Mouse (Mus musculus) stomach, embryonic 15.5 days (tissue): ENCODE measurements around the gene Gm20441. TPM values are rescaled to one million over a fixed set of nuclear protein-coding genes. Genes with fewer than 3 reads are reported as not detected.

Experiments used
- ATAC-seq: fragments of 200-750 bp; cut with Nextera tagmentation; 2 replicates; pipeline ENCODE4 v1.8.0; 2017; ENCODE audit warnings: low read depth, moderate number of reproducible peaks, moderate TSS enrichment; ENCODE audit not compliant: insufficient read depth, low FRiP score
- H3K27ac ChIP-seq: fragments of 300-500 bp; sonication (generic); 2 replicates; pipeline ENCODE4 v1.5.1; 2015; ENCODE audit warnings: mild to moderate bottlenecking, inconsistent platforms
- H3K27me3 ChIP-seq: fragments of 300-500 bp; sonication (generic); replicated peaks from 2 replicates; pipeline ENCODE4 v1.6.1; 2015; ENCODE audit warnings: inconsistent platforms
- H3K36me3 ChIP-seq: fragments of 300-500 bp; sonication (generic); 2 replicates; pipeline ENCODE4 v1.6.1; 2015; ENCODE audit warnings: inconsistent platforms
- H3K4me1 ChIP-seq: fragments of 300-500 bp; sonication (generic); 2 replicates; pipeline ENCODE4 v1.6.1; 2015; ENCODE audit warnings: inconsistent platforms
- H3K4me2 ChIP-seq: fragments of 300-500 bp; sonication (generic); 2 replicates; pipeline ENCODE4 v1.6.1; 2015; ENCODE audit warnings: mild to moderate bottlenecking, inconsistent platforms
- H3K4me3 ChIP-seq: fragments of 300-500 bp; sonication (generic); replicated peaks from 2 replicates; pipeline ENCODE4 v1.5.1; 2015; ENCODE audit warnings: inconsistent platforms
- H3K9ac ChIP-seq: fragments of 300-500 bp; sonication (generic); 2 replicates; pipeline ENCODE4 v1.6.1; 2015; ENCODE audit warnings: inconsistent platforms
- H3K9me3 ChIP-seq: fragments of 300-500 bp; sonication (generic); 2 replicates; pipeline ENCODE4 v1.6.1; 2016; ENCODE audit warnings: inconsistent platforms
- WGBS: fragments of 180-500 bp; shearing (Covaris S2); methylation state at CpG from one replicate; pipeline ENCODE4 v1.1.7; 2015; 5-methylcytosine and 5-hydroxymethylcytosine counted together
- polyA plus RNA-seq: library from polyadenylated mRNA; unstranded; fragments of >200 nt; fragmentation: Nextera tagmentation; extraction: Ambion mirVana; gene quantifications from 2 replicates; pipeline ENCODE4 v1.2.1, GENCODE M21; 2015

Gene Gm20441
- polyA plus RNA-seq, 1 experiment from 2014 or later: 0.37 TPM

GRCm38 (mm10) chr10:75798176-75798696, 17.5 kb upstream of the Gm20441 start, which contains the start of gene Gstt1:
Gene Gstt1, minus strand, starts transcription at chr10:75798584.
- 0 out of 2 replicates have a peak within 1 kb of the TSS, but pooled peaks have one; percentile 21 for H3K9ac ChIP-seq
- no peak within 1 kb of the TSS for H3K27ac ChIP-seq
- no peaks in the 10 kb centered on the region for H3K27me3 ChIP-seq
- WGBS: 2% methylated on average over 18 of the region's 18 CpGs
- H3K9me3 ChIP-seq: no peaks in the 10 kb centered on the region
- H3K4me3 ChIP-seq: peak within 1 kb of the TSS; percentile 46
- peak within 1 kb of the TSS; percentile 86 for H3K4me2 ChIP-seq
- no peaks in the 10 kb centered on the region for H3K36me3 ChIP-seq
- peaks cover 10% of the 10 kb centered on the region; the same call in 1 of the 2 replicates for H3K4me1 ChIP-seq
- ATAC-seq: peak; percentile 27; the same call in 1 of the 2 replicates

- no peak overlapping the region for H3K27ac ChIP-seq
- 1% methylated on average over 12 of the region's 12 CpGs for WGBS
- no peaks in the 10 kb centered on the region for H3K27me3 ChIP-seq
- H3K9me3 ChIP-seq: no peaks in the 10 kb centered on the region
- 0 out of 2 replicates have a peak overlapping the region, but pooled peaks have one; percentile 21 for H3K9ac ChIP-seq
- peak; percentile 41; the same call in 1 of the 2 replicates for ATAC-seq
- H3K4me2 ChIP-seq: peak overlapping the region; percentile 86
- H3K4me1 ChIP-seq: peaks cover 10% of the 10 kb centered on the region; the same call in 1 of the 2 replicates
- no peaks in the 10 kb centered on the region for H3K36me3 ChIP-seq
- peak overlapping the region; percentile 46 for H3K4me3 ChIP-seq
These were observed 16.9 kb upstream of the Gm20441 start for GRCm38 (mm10) chr10:75797619-75798175.

- WGBS: 48% methylated on average over 11 of the region's 11 CpGs
- peak overlapping the region; percentile 46 for H3K4me3 ChIP-seq
- peaks cover 10% of the 10 kb centered on the region; the same call in 1 of the 2 replicates for H3K4me1 ChIP-seq
- peak overlapping the region; percentile 86 for H3K4me2 ChIP-seq
- no peak overlapping the region for H3K9ac ChIP-seq
- H3K27ac ChIP-seq: no peak overlapping the region
- no peaks in the 10 kb centered on the region for H3K27me3 ChIP-seq
- H3K9me3 ChIP-seq: no peaks in the 10 kb centered on the region
- peak; percentile 20; the same call in 1 of the 2 replicates for ATAC-seq
- H3K36me3 ChIP-seq: no peaks in the 10 kb centered on the region
These were observed 16.2 kb upstream of the Gm20441 start for GRCm38 (mm10) chr10:75796731-75797516.

- H3K27ac ChIP-seq: peak overlapping the region; percentile 4; the same call in 1 of the 2 replicates
- H3K9ac ChIP-seq: no peak overlapping the region
- H3K4me2 ChIP-seq: no peak overlapping the region
- H3K4me1 ChIP-seq: peaks cover 13% of the 10 kb centered on the region; the same call in 1 of the 2 replicates
- no peaks in the 10 kb centered on the region for H3K27me3 ChIP-seq
- WGBS: 27% methylated on average over 3 of the region's 3 CpGs
- H3K36me3 ChIP-seq: no peaks in the 10 kb centered on the region
- ATAC-seq: no peak
- H3K4me3 ChIP-seq: no peak overlapping the region
- H3K9me3 ChIP-seq: no peaks in the 10 kb centered on the region
These were observed 14.1 kb upstream of the Gm20441 start for GRCm38 (mm10) chr10:75794880-75795279.

GRCm38 (mm10) chr10:75790773-75791172, 10.0 kb upstream of the Gm20441 start:
- H3K27ac ChIP-seq: 0 out of 2 replicates have a peak overlapping the region, but pooled peaks have one; percentile 31
- H3K4me3 ChIP-seq: no peak overlapping the region
- H3K27me3 ChIP-seq: no peaks in the 10 kb centered on the region
- WGBS: 12% methylated on average over 7 of the region's 7 CpGs
- peaks cover 7% of the 10 kb centered on the region; the same call in 1 of the 2 replicates for H3K4me1 ChIP-seq
- H3K36me3 ChIP-seq: no peaks in the 10 kb centered on the region
- H3K9me3 ChIP-seq: no peaks in the 10 kb centered on the region
- no peak overlapping the region for H3K9ac ChIP-seq
- H3K4me2 ChIP-seq: no peak overlapping the region
- ATAC-seq: no peak

GRCm38 (mm10) chr10:75789841-75790240, 9.1 kb upstream of the Gm20441 start:
- H3K27ac ChIP-seq: no peak overlapping the region

GRCm38 (mm10) chr10:75789081-75789735, 8.5 kb upstream of the Gm20441 start:
- no peak overlapping the region for H3K4me3 ChIP-seq
- 77% methylated on average over 6 of the region's 6 CpGs for WGBS

More at GRCm38 (mm10) chr10:75789841-75790240, 9.1 kb upstream of the Gm20441 start:
- Histone ChIP-seq H3K9ac (no peak overlapping the region), H3K9me3 (no peaks in the 10 kb centered on the region), H3K36me3 (no peaks in the 10 kb centered on the region), H3K4me1 (peaks cover 7% of the 10 kb centered on the region; the same call in 1 of the 2 replicates), H3K4me2 (no peak overlapping the region), H3K4me3 (no peak overlapping the region), H3K27me3 (no peaks in the 10 kb centered on the region)
- WGBS: 65% methylated on average over 5 of the region's 5 CpGs
- ATAC-seq: peak; percentile 83

GRCm38 (mm10) chr10:75788277-75788676, 7.5 kb upstream of the Gm20441 start:
- WGBS: 92% methylated on average over 8 of the region's 8 CpGs
- no peak overlapping the region for H3K27ac ChIP-seq
- H3K9ac ChIP-seq: no peak overlapping the region
- H3K4me3 ChIP-seq: no peak overlapping the region
- ATAC-seq: no peak
- 0 out of 2 replicates have a peak, but pooled peaks cover 3% of the 10 kb centered on the region for H3K4me1 ChIP-seq
- H3K27me3 ChIP-seq: no peaks in the 10 kb centered on the region
- H3K36me3 ChIP-seq: no peaks in the 10 kb centered on the region
- H3K9me3 ChIP-seq: no peaks in the 10 kb centered on the region
- H3K4me2 ChIP-seq: no peak overlapping the region

More at GRCm38 (mm10) chr10:75789081-75789735, 8.5 kb upstream of the Gm20441 start:
- no peak overlapping the region for H3K9ac ChIP-seq
- no peaks in the 10 kb centered on the region for H3K36me3 ChIP-seq
- no peak overlapping the region for H3K27ac ChIP-seq
- H3K4me2 ChIP-seq: no peak overlapping the region
- ATAC-seq: no peak
- no peaks in the 10 kb centered on the region for H3K9me3 ChIP-seq
- H3K27me3 ChIP-seq: no peaks in the 10 kb centered on the region
- 0 out of 2 replicates have a peak, but pooled peaks cover 3% of the 10 kb centered on the region for H3K4me1 ChIP-seq

- Histone ChIP-seq H3K9me3 (no peaks in the 10 kb centered on the region), H3K36me3 (no peaks in the 10 kb centered on the region), H3K27me3 (no peaks in the 10 kb centered on the region), H3K27ac (no peak overlapping the region), H3K4me3 (no peak overlapping the region), H3K9ac (no peak overlapping the region), H3K4me2 (no peak overlapping the region), H3K4me1 (0 out of 2 replicates have a peak, but pooled peaks cover 6% of the 10 kb centered on the region)
- 67% methylated on average over 1 of the region's 1 CpGs for WGBS
- ATAC-seq: no peak
These were observed 4.7 kb upstream of the Gm20441 start for GRCm38 (mm10) chr10:75785442-75785841.

GRCm38 (mm10) chr10:75779206-75780174, 1.3 kb downstream of the Gm20441 start:
- H3K9ac ChIP-seq: no peak overlapping the region
- WGBS: 34% methylated on average over 15 of the region's 15 CpGs
- H3K4me3 ChIP-seq: peak overlapping the region; percentile 57
- H3K9me3 ChIP-seq: no peaks in the 10 kb centered on the region
- 0 out of 2 replicates have a peak, but pooled peaks cover 15% of the 10 kb centered on the region for H3K4me1 ChIP-seq
- H3K4me2 ChIP-seq: peak overlapping the region; percentile 96
- peak; percentile 24; the same call in 1 of the 2 replicates for ATAC-seq
- H3K36me3 ChIP-seq: no peaks in the 10 kb centered on the region
- peak overlapping the region; percentile 31; the same call in 1 of the 2 replicates for H3K27ac ChIP-seq
- no peaks in the 10 kb centered on the region for H3K27me3 ChIP-seq
